Mouse (Mus musculus) lung, adult 2 months (tissue): ENCODE measurements at regions not wholly inside any gene's neighbourhood (a gene's known extent, or its start where the extent isn't known, plus 50 kb on each side); places are given as distances from the start of the nearest gene placed in this dataset.
A peak's percentile ranks its signal among the peaks of the same experiment; 100 is the strongest.

Source experiments
- DNase-seq: peaks from one replicate; pipeline ENCODE4 v3.0.0; 2022
- H3K4me1 ChIP-seq: fragments of 200-500 bp; 2 replicates; pipeline ENCODE4 v1.6.1; 2011; ENCODE audit warnings: low read length; ENCODE audit not compliant: control insufficient read depth, insufficient read depth
- H3K4me3 ChIP-seq: fragments of 200-500 bp; replicated peaks from 2 replicates; pipeline ENCODE3; 2011; ENCODE audit warnings: low read depth, mild to moderate bottlenecking, control low read depth, low read length; ENCODE audit errors: extremely low read depth
- CTCF ChIP-seq: fragments of 200-500 bp; IDR thresholded peaks from 2 replicates; pipeline ENCODE4 v1.5.1; 2011; ENCODE audit warnings: mild to moderate bottlenecking, low read length, control low read depth; ENCODE audit not compliant: insufficient read depth
- POLR2A ChIP-seq: fragments of 200-500 bp; IDR thresholded peaks from 2 replicates; pipeline ENCODE4 v1.6.1; 2011; ENCODE audit warnings: low read depth, mild to moderate bottlenecking, control low read depth, low read length, borderline replicate concordance; ENCODE audit errors: extremely low read depth
- WGBS: fragments of 180-500 bp; shearing (Covaris S2); methylation state at CpG from one replicate; pipeline ENCODE4 v1.1.7; 2018; 5-methylcytosine and 5-hydroxymethylcytosine counted together

DNA sequence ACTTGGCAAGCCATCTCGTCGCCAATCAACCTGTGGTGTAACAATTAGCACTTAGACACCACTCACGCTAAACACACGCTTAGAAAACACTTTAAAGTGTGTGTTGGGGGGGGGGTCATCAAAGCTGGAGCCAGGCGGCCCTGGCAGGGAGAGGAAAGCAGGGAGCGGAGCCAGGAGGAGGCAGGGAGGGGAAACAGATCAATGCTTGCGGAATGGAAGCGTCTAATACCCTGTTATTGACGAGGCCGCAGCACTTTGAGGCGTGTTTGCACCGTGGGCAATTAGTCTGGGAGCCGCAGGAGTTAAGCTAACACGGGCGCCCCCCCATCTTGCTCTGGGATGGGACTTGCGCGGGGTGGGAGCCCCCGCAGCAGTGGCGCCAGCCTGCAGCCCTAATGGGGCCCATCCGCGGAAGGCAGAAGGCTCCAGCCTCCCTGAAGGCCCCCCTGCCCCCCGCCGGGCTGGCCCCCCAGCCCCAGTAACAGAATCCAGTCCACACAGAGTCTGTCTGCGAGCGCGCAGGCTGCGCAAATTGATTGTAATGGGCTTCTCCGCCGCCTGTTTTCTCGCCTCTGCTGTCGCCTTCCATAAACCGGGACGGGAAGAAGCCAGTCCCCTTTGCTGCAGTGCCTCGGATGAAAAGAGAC lies 445.5 kb downstream of the Med13l start:
- H3K4me1 ChIP-seq: no peaks in the 10 kb centered on the region
- DNase-seq: no peak
- H3K4me3 ChIP-seq: no peak overlapping the region
- TF ChIP-seq POLR2A (no peak), CTCF (no peak)
- 12% methylated on average over 34 of the region's 34 CpGs for WGBS

GRCm38 (mm10) chr5:119010048-119010447 lies 449.6 kb downstream of the Med13l start:
- H3K4me3 ChIP-seq: no peak overlapping the region
- 44% methylated on average over 14 of the region's 14 CpGs for WGBS
- no peak for DNase-seq
- TF ChIP-seq CTCF: no peak
- TF ChIP-seq POLR2A: no peak
- H3K4me1 ChIP-seq: no peaks in the 10 kb centered on the region

- Histone ChIP-seq H3K4me1 (no peaks in the 10 kb centered on the region), H3K4me3 (no peak overlapping the region)
- DNase-seq: no peak
- 93% methylated on average over 5 of the region's 5 CpGs for WGBS
- TF ChIP-seq POLR2A (no peak), CTCF (no peak)
These were observed 454.7 kb downstream of the Med13l start for GRCm38 (mm10) chr5:119015181-119015580.

- no peaks in the 10 kb centered on the region for H3K4me1 ChIP-seq
- TF ChIP-seq CTCF: no peak
- no peak for TF ChIP-seq POLR2A
- no peak for DNase-seq
- WGBS: 57% methylated on average over 15 of the region's 15 CpGs
- H3K4me3 ChIP-seq: no peak overlapping the region
These were observed 455.3 kb downstream of the Med13l start for GRCm38 (mm10) chr5:119015606-119016255.

DNA sequence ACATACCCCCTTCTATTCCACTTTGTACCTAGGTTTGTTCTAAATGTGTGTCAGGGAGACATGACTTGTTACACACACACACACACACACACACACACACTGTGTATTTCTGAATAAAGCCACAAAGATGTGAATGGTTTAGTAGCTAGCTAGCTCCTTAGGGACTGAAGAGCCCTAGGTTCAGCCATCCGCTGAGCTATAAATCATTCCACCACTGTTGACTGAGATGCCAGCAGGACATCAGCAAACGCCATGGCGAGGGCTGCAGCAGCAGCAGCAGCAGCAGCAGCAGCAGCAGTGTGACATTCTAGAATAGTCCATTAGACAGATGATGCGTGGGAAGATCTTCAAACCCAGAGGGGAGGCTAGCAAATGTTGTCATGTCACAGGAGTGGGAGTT lies 455.9 kb downstream of the Med13l start:
- WGBS: 67% methylated on average over 4 of the region's 4 CpGs
- no peak for DNase-seq
- H3K4me3 ChIP-seq: no peak overlapping the region
- TF ChIP-seq CTCF (no peak), POLR2A (no peak)
- H3K4me1 ChIP-seq: no peaks in the 10 kb centered on the region

GRCm38 (mm10) chr5:119023947-119024346 lies 463.5 kb downstream of the Med13l start:
- Histone ChIP-seq H3K4me1 (0 out of 2 replicates have a peak, but pooled peaks cover 2% of the 10 kb centered on the region), H3K4me3 (no peak overlapping the region)
- 67% methylated on average over 8 of the region's 8 CpGs for WGBS
- no peak for DNase-seq
- TF ChIP-seq CTCF (no peak), POLR2A (no peak)

GRCm38 (mm10) chr5:119032051-119032450 lies 471.6 kb downstream of the Med13l start:
- no peak for TF ChIP-seq POLR2A
- 79% methylated on average over 5 of the region's 5 CpGs for WGBS

GRCm38 (mm10) chr5:119044548-119044947 lies 484.1 kb downstream of the Med13l start:
- no peak for DNase-seq
- 77% methylated on average over 10 of the region's 10 CpGs for WGBS
- no peak overlapping the region for H3K4me3 ChIP-seq
- TF ChIP-seq CTCF (no peak), POLR2A (no peak)
- no peaks in the 10 kb centered on the region for H3K4me1 ChIP-seq

More at GRCm38 (mm10) chr5:119032051-119032450, 471.6 kb downstream of the Med13l start:
- no peak for DNase-seq
- Histone ChIP-seq H3K4me1 (no peaks in the 10 kb centered on the region), H3K4me3 (no peak overlapping the region)

DNA sequence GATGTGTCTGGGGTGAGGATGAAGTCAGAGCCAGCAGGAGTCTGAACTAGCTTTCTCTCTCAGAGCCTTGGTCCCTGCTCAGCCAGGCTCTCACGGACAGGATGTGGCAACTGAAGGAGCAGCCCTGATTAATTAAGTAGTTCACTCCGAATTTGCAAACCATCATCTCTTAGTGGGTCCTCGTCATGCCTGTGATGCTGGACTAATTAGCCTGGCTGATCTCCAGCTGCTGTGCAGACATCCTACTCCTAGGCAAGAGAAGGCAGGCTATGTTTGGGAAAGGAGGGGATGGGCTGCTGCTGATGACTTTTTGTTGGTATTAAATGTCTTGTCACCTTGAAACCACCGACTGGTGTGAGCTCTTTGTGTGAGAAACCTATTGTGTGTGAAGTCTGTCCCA lies 487.1 kb downstream of the Med13l start:
- TF ChIP-seq CTCF (no peak), POLR2A (no peak)
- no peak for DNase-seq
- Histone ChIP-seq H3K4me1 (no peaks in the 10 kb centered on the region), H3K4me3 (no peak overlapping the region)
- 45% methylated on average over 4 of the region's 4 CpGs for WGBS

- H3K4me1 ChIP-seq: no peaks in the 10 kb centered on the region; the same call in 1 of the 2 replicates
- TF ChIP-seq CTCF (no peak), POLR2A (no peak)
- DNase-seq: peak; percentile 25
- no peak overlapping the region for H3K4me3 ChIP-seq
- WGBS: 13% methylated on average over 11 of the region's 11 CpGs
These were observed 492.0 kb downstream of the Med13l start for GRCm38 (mm10) chr5:119052354-119052996.
